Mouse (Mus musculus) hindbrain, embryonic 16.5 days (tissue): ENCODE results near the gene Mtch1. TPM values are rescaled to one million over a fixed set of nuclear protein-coding genes. Genes with fewer than 3 reads are reported as not detected.
"Not testable (repeated sequence)": the region's sequence is repeated elsewhere in the genome, so short reads cannot be mapped to it uniquely, and the experiment has no call there.

ENCODE experiments used
- ATAC-seq: fragments of 200-750 bp; cut with Nextera tagmentation; 2 replicates; pipeline ENCODE4 v1.8.0; 2017; ENCODE audit warnings: moderate TSS enrichment, moderate library complexity
- H3K27ac ChIP-seq: fragments of 300-500 bp; sonication (generic); 2 replicates; pipeline ENCODE4 v1.5.1; 2014; ENCODE audit warnings: low read depth, mild to moderate bottlenecking, control low read depth, low read length, moderate library complexity
- H3K27me3 ChIP-seq: fragments of 300-500 bp; sonication (generic); replicated peaks from 2 replicates; pipeline ENCODE4 v1.6.1; 2014; ENCODE audit warnings: low read length; ENCODE audit not compliant: control insufficient read depth, insufficient read depth
- H3K36me3 ChIP-seq: fragments of 300-500 bp; sonication (generic); 2 replicates; pipeline ENCODE4 v1.6.1; 2014; ENCODE audit warnings: mild to moderate bottlenecking, low read length, moderate library complexity, mixed read lengths; ENCODE audit not compliant: control insufficient read depth, insufficient read depth
- H3K4me1 ChIP-seq: fragments of 300-500 bp; sonication (generic); 2 replicates; pipeline ENCODE4 v1.6.1; 2014; ENCODE audit warnings: low read depth, low read length; ENCODE audit not compliant: control insufficient read depth, insufficient read depth
- H3K4me2 ChIP-seq: fragments of 300-500 bp; sonication (generic); 2 replicates; pipeline ENCODE4 v1.6.1; 2014; ENCODE audit warnings: mild to moderate bottlenecking, low read length, control low read depth, moderate library complexity
- H3K4me3 ChIP-seq: fragments of 300-500 bp; sonication (generic); 2 replicates; pipeline ENCODE4 v1.5.1; 2014; ENCODE audit warnings: mild to moderate bottlenecking, low read length, control low read depth, moderate library complexity
- H3K9ac ChIP-seq: fragments of 300-500 bp; sonication (generic); 2 replicates; pipeline ENCODE4 v1.6.1; 2014; ENCODE audit warnings: low read depth, mild to moderate bottlenecking, control low read depth, low read length, moderate library complexity
- H3K9me3 ChIP-seq: fragments of 300-500 bp; sonication (generic); 2 replicates; pipeline ENCODE4 v1.6.1; 2014; ENCODE audit warnings: mild to moderate bottlenecking, low read length, moderate library complexity; ENCODE audit not compliant: control insufficient read depth
- WGBS: fragments of 180-500 bp; shearing (Covaris S2); extraction: QIAGEN DNeasy Blood & Tissue Kit; methylation state at CpG from one replicate; pipeline ENCODE4 v1.1.7; 2014; 5-methylcytosine and 5-hydroxymethylcytosine counted together
- polyA plus RNA-seq: library from polyadenylated mRNA; unstranded; fragments of >200 nt; fragmentation: Nextera tagmentation; extraction: Ambion mirVana; gene quantifications from 2 replicates; pipeline ENCODE4 v1.2.1, GENCODE M21; 2015

The Mtch1 gene
- polyA plus RNA-seq, 1 experiment from 2014 or later, result 328 TPM

DNA sequence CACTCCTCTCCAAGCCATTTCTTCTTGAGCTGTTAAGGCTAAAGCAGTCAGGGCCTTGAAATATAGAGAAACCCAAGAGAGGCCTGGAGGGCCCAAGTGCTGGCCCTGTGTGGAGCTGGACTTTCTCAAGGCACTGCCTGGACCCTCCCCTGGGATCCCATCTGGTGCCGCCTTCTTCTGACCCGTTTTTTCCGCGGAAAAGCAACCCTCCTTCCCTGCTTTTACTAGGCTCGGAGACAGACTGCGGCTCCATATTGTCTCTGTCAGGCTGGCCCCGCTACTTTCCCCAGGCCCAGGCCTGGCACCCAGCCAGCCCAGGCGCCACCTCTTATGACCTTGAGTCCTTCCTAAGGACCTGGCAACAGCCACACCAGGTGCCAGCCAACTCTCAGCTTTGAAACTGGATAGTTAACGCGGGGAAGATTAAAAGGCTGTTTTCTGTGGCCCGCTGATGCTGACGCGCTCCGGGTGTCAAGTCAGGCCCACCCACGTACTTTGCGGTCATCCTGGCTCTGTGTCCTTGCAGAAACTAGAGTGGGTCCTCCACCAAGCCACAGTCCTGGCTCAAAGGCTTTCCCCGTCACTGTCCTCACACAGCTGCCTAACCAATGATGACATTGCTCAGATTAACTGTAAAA is 8.2 kb upstream of the Mtch1 start:
- Histone ChIP-seq H3K27ac (peak overlapping the region; percentile 96), H3K27me3 (no peaks in the 10 kb centered on the region), H3K4me1 (peaks cover 24% of the 10 kb centered on the region), H3K4me3 (peak overlapping the region; percentile 22), H3K4me2 (peak overlapping the region; percentile 71), H3K9ac (peak overlapping the region; percentile 62), H3K9me3 (no peaks in the 10 kb centered on the region), H3K36me3 (no peaks in the 10 kb centered on the region)
- 5% methylated on average over 17 of the region's 17 CpGs for WGBS
- ATAC-seq, result peak; percentile 62

DNA sequence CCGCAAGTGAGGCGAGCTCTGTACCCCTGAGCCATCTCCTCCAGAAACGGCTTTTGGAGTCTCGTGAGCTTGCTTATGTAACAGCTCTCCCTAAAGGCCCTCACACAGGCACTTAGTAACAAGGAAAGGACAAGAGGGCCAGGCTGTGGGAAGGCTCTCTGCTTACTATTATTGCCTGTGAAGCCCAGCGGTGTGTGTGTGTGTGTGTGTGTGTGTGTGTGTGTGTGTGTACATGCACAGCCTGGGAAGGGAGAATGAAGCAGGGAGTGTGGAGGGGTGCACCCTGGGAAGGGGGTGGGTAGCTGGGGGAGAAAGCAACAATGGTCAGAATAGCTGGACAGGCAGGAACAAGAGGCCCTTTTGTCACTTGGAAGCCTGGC is 7.7 kb upstream of the Mtch1 start:
- 21% methylated on average over 5 of the region's 5 CpGs for WGBS
- Histone ChIP-seq H3K9me3 (no peaks in the 10 kb centered on the region), H3K36me3 (no peaks in the 10 kb centered on the region), H3K4me2 (peak overlapping the region; percentile 71; the same call in 1 of the 2 replicates), H3K4me1 (peaks cover 24% of the 10 kb centered on the region), H3K4me3 (no peak overlapping the region), H3K27ac (peak overlapping the region; percentile 96), H3K9ac (peak overlapping the region; percentile 62), H3K27me3 (no peaks in the 10 kb centered on the region)
- peak; percentile 61 for ATAC-seq

DNA sequence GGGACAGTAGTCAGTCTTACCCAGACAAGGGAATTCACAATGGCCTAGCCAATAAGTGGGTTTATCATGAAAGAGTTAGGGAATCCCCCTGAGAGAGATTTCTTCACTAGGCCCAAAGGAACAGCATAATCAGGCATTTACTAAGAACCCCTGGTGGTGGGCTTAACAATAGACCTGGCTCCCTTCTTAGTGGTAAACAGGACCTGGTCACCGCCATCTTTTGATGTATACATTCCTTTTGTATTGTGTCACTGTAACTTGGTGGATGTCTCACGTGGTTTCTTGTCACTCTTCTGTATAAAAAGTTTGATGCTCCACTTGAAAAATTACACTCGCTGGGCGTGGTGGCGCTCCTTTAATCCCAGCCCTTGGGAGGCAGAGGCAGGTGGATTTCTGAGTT is 3.3 kb upstream of the Mtch1 start:
- not testable (repeated sequence) for ATAC-seq, H3K9ac ChIP-seq, H3K9me3 ChIP-seq, H3K27ac ChIP-seq, H3K36me3 ChIP-seq, H3K4me2 ChIP-seq, H3K4me3 ChIP-seq, H3K27me3 ChIP-seq
- 62% methylated on average over 5 of the region's 5 CpGs for WGBS
- peaks cover 19% of the 10 kb centered on the region for H3K4me1 ChIP-seq

DNA sequence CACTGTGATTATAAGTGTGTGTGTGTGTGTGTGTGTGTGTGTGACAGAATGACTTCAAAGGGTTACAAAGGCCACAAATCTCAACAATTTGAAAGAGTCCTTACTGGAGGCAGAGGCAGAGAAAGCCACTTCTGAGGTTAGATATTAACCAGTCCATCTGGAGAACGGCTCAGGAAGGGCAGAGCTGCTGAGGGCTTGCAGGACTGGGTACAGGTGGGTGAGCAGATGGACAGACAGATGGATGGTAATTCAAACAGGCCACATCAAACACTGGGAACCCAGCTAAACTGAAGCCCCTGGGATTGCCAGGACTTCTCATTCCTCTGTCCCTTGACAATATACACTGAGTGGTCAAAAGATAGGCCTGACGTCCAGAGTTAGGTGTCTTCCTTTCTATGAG is 1.3 kb upstream of the Mtch1 start:
- Histone ChIP-seq H3K4me1 (peaks cover 20% of the 10 kb centered on the region), H3K4me2 (no peak overlapping the region), H3K27ac (no peak overlapping the region), H3K9ac (no peak overlapping the region), H3K36me3 (no peaks in the 10 kb centered on the region), H3K9me3 (no peaks in the 10 kb centered on the region), H3K4me3 (no peak overlapping the region), H3K27me3 (no peaks in the 10 kb centered on the region)
- WGBS, result 59% methylated on average over 2 of the region's 2 CpGs
- ATAC-seq, result no peak

DNA sequence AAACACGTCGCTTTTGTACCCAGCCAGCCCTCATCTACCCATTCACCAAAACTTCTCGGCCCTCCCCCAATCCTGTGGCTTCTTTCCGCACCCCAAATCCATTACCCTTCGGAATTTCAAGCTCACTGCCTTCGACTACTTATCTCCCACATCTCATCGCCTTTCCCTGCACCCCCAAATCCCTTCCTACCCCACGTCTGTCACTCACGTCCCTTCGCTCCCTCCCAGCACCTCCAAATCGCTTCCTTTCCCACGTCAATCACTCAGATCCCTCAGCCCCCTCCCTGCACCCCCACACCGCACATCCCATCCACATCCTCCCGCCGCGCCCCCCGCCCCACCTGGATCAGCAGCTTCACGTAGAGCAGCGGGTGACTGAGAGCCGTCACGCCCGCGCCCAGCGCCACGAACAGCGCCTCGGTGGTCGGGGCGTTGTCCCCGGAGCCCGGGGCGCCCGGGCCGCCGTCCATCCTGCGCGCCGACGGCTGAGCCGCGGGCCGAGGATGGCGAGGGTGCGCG is 549 bp downstream of the Mtch1 start:
- Histone ChIP-seq H3K27ac (peak overlapping the region; percentile 94), H3K9me3 (no peaks in the 10 kb centered on the region), H3K9ac (peak overlapping the region; percentile 95), H3K4me2 (peak overlapping the region; percentile 56), H3K4me3 (peak overlapping the region; percentile 77), H3K4me1 (peaks cover 24% of the 10 kb centered on the region), H3K36me3 (no peaks in the 10 kb centered on the region), H3K27me3 (no peaks in the 10 kb centered on the region)
- under 1% methylated on average over 43 of the region's 45 CpGs for WGBS
- ATAC-seq, result peak; percentile 35; the same call in 1 of the 2 replicates

DNA sequence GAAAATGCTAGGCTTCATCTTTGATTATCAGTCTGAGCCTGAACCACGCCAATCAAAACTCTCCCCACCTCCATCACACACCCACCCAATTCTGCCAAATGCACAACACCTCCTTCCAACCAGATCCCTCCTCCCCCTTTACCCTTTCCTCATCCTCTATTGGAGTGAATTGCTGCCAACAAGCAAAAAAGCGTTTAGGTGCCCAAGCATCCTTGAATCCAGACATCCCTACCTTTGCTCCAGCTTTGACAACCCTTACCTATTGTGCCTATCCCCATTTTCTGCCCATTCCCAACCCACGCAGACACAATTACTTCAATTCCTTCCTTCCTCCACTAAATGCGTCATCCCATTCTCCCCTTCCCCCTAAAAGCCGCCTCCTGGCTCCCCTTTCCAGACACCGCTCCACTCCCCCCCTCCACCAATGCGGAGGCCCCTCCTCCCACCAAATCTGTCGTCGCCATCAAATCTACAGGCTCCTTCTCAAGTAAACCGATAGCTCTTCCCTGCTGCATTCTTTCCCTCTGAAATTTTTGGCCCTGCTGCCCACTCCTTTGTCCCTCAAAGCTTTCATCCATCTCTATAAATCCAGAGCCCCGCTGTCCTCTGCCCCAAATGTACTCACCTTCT is 1.1 kb downstream of the Mtch1 start:
- ATAC-seq, result peak; percentile 32; the same call in 1 of the 2 replicates
- peak overlapping the region; percentile 94 for H3K27ac ChIP-seq
- H3K4me1 ChIP-seq, result peaks cover 29% of the 10 kb centered on the region
- H3K9me3 ChIP-seq, result no peaks in the 10 kb centered on the region
- peak overlapping the region; percentile 95 for H3K9ac ChIP-seq
- peak overlapping the region; percentile 77 for H3K4me3 ChIP-seq
- H3K36me3 ChIP-seq, result no peaks in the 10 kb centered on the region
- peak overlapping the region; percentile 56 for H3K4me2 ChIP-seq
- H3K27me3 ChIP-seq, result no peaks in the 10 kb centered on the region
- 1% methylated on average over 11 of the region's 11 CpGs for WGBS

DNA sequence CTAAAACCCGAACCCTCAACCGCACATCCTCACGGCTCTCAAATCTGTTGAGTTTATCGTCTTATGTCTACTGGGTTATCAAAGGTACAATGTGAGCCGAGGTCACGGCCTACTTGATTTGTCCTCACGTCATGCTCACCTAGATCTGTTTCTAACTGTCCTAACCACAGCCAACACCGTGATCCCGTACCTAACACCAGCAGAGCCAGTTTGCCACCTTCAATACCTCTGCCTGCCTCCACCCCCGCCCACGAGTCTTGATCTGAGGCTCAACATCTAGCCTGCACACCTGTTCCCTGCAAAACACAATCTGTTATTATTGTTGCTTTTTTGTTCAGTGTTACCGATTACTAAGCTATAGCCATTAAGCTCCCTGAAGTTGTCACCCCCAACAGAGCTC is 2.5 kb downstream of the Mtch1 start:
- 94% methylated on average over 12 of the region's 12 CpGs for WGBS
- Histone ChIP-seq H3K4me2 (peak overlapping the region; percentile 56), H3K36me3 (peaks cover 5% of the 10 kb centered on the region; the same call in 1 of the 2 replicates), H3K4me3 (no peak overlapping the region; the same call in 1 of the 2 replicates), H3K27me3 (no peaks in the 10 kb centered on the region), H3K4me1 (peaks cover 32% of the 10 kb centered on the region), H3K9ac (peak overlapping the region; percentile 95; the same call in 1 of the 2 replicates), H3K27ac (no peak overlapping the region; the same call in 1 of the 2 replicates), H3K9me3 (no peaks in the 10 kb centered on the region)
- ATAC-seq, result no peak

DNA sequence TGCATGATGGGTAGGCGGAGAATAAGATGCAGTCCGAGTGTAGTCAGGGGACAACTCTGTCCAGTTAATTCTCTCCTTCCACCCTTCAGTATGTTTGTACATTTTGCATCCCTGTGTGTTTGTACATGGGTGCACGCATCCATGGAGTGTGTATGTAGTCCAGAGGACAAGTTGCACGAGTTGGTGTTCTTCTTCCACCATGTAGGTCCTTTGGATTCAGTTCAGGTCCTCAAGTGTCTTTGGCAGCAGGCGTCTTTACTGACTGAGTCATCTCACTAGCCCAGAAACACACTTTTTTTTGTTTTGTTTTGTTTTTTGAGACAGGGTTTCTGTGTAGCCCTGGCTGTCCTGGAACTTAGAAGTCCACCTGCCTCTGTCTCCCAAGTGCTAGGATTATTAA is 4.5 kb downstream of the Mtch1 start:
- 90% methylated on average over 5 of the region's 5 CpGs for WGBS

More for the DNA sequence above, 4.5 kb downstream of the Mtch1 start:
- peaks cover 24% of the 10 kb centered on the region for H3K36me3 ChIP-seq
- no peak overlapping the region for H3K4me2 ChIP-seq
- ATAC-seq, result no peak
- no peak overlapping the region for H3K27ac ChIP-seq
- H3K27me3 ChIP-seq, result no peaks in the 10 kb centered on the region
- H3K9ac ChIP-seq, result no peak overlapping the region
- peaks cover 47% of the 10 kb centered on the region for H3K4me1 ChIP-seq
- no peak overlapping the region for H3K4me3 ChIP-seq
- no peaks in the 10 kb centered on the region for H3K9me3 ChIP-seq
